Mouse (Mus musculus) layer of hippocampus, adult 9-10 months (tissue): ENCODE data around the gene G6pc.
"Not testable (repeated sequence)": the region's sequence is repeated elsewhere in the genome, so short reads cannot be mapped to it uniquely, and the experiment has no call there.

Source experiments
- DNase-seq: peaks from one replicate; pipeline ENCODE4 v3.0.0; 2022; ENCODE audit warnings: low spot score

G6pc gene

DNA sequence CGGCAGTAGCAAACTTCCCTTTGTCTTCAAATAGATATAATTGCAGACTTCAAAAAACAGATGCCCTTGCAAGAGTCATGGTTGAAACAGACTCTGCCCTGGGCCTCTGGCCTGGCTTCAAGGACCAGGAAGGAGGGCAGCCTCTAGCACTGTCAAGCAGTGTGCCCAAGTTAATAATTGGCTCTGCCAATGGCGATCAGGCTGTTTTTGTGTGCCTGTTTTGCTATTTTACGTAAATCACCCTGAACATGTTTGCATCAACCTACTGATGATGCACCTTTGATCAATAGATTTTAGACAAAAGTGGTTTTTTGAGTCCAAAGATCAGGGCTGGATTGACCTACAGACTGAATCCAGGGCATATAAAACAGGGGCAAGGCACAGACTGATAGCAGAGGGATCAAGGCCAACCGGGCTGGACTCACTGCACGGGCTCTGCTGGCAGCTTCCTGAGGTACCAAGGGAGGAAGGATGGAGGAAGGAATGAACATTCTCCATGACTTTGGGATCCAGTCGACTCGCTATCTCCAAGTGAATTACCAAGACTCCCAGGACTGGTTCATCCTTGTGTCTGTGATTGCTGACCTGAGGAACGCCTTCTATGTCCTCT is at the start of gene G6pc:
Gene G6pc (plus strand): TSS at position 236 of the 610 bp plus-strand sequence.
- DNase-seq, result no peak

DNA sequence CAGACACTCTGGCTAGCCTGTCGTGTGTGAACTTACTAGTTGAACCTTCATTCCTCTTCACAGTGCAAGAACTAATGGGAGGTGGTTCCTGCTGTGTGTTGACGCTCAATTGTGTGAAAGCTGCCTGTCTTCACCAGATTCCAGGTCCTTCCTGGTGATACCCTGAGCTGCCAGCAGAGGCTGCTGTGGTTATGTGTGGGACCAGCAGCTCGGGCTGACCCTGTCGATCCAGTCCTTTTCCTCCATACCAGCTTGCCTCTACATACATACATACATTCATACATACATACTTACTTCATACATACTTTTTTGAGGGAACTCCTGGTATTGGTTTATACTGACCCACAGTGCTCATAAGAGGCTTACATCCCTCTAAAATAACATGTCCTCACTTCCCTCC is 43.8 kb upstream of the G6pc start:
- DNase-seq, result peak; percentile 54

GRCm38 (mm10) chr11:101324763-101325162 is 42.6 kb upstream of the G6pc start, which contains the start of gene Aoc2:
Gene Aoc2, plus strand, starts transcription at chr11:101325063.
- no peak for DNase-seq

DNA sequence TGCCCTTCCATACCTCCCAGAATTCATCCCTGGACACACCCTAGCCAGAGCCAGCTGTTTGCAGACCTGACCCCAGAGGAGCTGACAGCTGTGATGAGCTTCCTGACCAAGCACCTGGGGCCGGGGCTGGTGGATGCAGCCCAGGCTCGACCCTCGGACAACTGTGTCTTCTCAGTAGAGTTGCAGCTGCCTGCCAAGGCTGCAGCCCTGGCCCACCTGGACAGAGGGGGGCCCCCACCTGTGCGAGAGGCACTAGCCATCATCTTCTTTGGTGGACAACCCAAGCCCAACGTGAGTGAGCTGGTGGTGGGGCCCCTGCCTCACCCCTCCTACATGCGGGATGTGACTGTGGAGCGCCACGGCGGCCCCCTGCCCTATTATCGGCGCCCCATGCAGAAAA is 42.2 kb upstream of the G6pc start:
- DNase-seq, result not testable (repeated sequence)

DNA sequence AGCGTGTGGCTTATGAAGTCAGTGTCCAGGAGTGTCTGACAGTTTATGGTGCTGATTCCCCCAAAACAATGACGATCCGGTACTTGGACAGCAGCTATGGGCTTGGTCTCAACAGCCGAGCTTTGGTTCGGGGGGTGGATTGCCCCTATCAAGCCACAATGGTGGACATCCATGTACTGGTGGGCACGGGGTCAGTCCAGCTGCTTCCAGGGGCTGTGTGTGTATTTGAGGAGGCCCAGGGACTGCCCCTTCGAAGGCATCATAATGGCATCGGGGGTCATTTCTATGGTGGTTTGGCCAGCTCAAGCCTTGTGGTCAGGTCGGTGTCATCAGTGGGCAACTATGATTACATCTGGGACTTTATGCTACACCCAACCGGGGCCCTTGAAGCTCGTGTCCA is 41.2 kb upstream of the G6pc start:
- no peak for DNase-seq

- no peak for DNase-seq
Measured at GRCm38 (mm10) chr11:101327311-101327710, 40.0 kb upstream of the G6pc start.

GRCm38 (mm10) chr11:101328941-101329635 is 38.3 kb upstream of the G6pc start:
- no peak for DNase-seq

DNA sequence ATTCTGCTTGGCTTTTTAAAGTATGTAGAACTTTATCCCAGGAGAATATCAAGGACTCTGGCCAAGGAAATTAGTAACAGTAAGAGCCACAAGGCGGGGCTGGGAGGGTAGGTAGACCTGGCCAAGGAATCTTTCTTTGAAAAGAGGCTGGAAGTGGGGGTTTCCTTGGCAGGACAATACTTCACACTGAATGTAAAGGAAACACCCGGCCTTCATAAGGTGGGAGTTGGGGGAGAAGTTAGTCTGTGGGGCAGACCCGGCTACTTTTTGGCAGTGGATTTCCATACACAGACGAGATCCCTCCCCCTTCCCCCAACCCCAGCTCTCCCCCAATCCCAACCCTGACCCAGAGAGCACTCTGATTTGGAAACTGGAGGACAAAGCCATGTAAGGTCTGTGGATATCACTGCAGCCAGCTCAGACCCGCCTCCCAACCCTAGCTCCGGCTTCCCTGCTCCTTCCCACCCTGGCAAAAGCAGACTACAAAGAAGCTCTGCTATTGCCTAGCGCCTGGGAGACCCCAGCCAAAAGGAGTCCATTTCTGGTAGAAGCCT is 36.9 kb upstream of the G6pc start, which contains the start of gene Aoc3:
Gene Aoc3 (plus strand): TSS at position 235 of the 554 bp plus-strand sequence.
- DNase-seq, result no peak

DNA sequence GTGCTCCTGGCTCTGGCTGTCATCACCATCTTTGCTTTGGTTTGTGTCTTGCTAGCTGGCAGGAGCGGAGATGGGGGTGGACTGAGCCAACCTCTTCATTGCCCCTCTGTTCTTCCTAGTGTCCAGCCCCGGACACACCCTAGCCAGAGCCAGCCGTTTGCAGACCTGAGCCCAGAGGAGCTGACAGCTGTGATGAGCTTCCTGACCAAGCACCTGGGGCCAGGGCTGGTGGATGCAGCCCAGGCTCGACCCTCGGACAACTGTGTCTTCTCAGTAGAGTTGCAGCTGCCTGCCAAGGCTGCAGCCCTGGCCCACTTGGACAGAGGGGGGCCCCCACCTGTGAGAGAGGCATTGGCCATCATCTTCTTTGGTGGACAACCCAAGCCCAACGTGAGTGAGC is 36.4 kb upstream of the G6pc start:
- not testable (repeated sequence) for DNase-seq

- no peak for DNase-seq
Measured at GRCm38 (mm10) chr11:101332537-101332936, 34.8 kb upstream of the G6pc start.

DNA sequence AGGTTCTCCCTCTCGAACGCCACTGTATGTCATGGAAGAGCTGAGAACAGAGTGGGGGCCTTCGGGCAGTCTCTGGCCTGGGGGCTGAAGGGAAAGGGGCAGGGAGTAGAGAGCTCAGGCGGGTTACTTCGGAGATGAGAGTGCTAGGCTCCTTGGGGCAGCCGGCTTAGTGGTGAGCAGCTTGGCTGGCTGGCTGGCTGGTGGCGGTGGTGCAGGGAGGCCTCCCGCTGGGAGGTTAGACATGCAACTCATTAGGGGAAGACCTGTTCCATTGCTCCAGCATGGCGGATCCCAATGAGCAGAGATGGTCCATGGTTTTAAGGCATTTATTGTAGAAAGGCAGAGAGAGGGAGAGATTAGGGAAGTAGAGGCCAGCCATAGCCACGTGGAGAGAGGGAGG is 33.3 kb upstream of the G6pc start:
- DNase-seq, result no peak

GRCm38 (mm10) chr11:101334516-101334915 is 32.8 kb upstream of the G6pc start:
- DNase-seq, result no peak

GRCm38 (mm10) chr11:101335685-101336084 is 31.7 kb upstream of the G6pc start:
- no peak for DNase-seq

DNA sequence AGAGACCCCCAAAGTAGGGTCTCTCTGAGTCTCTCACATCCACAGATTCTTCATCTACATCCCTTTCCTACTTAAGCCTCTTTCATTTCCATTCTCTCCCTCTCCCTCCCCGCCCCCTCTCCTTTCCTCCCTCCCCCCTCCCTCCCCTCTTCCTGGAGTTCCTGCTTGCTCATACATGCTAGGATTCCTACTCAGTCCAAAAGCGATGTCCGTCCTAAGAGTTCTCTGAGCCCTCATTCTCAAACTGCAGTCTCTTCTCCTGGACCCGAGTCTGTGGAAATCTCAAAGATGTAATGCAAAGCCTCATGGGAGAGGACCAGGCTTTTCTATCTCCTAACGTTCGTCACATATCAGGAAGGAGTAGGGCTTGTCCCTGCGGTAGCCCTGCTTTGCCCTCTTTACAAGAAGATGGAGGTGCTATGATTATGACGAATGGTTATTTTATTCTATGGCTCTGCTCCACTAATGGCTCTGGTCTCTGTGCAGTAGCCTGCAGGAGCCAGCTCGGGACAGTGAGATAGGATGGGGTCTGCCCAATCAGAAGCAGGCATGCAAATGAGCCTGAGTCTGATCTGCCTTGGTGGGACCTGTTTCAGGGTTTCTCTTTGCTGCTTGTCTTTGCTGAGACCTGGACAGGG is 29.1 kb upstream of the G6pc start:
- DNase-seq, result no peak

DNA sequence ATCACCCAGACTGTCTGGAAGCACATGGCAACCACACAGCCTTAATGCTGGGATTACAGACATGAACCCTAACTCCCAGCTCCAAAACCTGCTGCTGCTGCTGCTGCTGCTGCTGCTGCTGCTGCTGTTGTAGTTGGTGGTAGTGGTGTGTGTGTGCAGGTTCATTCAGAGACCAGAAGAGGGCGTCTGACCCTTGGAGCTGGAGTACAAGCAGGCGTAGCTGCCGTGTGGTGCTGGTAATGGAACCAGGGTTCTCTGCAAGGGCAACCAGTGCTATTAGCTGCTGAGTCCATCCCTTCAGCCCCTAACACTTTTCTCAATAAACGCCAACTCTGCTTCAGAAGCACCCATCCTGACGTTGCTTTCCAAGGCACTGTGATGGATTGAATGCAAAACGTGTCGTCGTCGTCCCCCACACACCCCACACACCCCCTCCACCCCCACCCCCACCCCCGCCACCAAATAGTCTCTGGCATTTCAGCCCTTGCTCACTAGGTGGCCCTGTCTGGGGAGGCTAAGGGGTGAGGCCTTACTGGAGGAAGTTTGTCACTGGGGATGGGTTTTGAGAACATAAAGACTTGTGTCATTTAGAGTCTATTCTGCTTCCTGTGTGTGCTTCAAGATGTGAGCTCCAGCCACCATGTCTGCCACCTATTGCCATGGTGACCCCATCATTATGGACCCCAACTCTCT is 20.1 kb upstream of the G6pc start:
- DNase-seq, result no peak

DNA sequence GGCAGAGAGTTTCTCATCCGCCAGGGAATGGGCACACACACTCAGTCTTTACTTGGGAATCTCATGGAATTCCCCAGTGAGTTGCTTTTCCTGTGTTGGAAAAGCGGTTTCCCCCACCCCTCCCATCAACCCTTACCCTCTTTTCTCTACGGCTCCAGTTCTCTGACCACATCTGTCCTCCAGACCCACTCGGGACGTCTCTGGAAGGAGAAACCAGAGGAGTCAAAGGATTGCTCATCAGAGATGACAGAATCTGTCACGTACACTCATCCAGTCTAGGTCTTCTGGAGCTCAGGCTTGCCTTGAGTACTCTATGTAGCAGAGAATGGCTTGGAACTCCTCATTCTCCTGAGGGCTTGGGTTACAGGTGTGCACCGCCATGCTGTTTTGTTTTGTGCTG is 18.6 kb upstream of the G6pc start:
- DNase-seq, result no peak

- no peak for DNase-seq
Measured at GRCm38 (mm10) chr11:101349216-101349615, 18.1 kb upstream of the G6pc start.

- no peak for DNase-seq
Measured at GRCm38 (mm10) chr11:101351100-101351720, 16.2 kb upstream of the G6pc start.

DNA sequence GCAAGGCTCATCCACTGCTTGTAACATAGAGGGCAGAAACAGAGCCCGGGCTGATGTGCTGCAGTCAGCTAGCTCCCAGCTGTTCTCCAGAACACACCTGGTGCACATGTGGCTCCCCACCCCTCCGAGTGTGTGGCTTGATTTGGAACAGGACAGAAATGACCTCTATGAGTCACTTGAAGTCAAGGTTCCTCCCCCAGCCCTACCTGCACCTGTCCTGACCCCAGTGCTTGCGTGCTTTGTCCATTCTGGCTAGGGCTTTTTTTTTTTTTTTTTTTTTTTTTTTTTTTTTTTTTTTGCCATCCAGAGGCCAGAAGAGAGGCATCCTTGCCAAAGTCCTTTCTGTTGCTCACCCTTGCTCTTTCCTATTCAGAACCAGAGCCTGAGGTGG is 15.6 kb upstream of the G6pc start:
- DNase-seq, result no peak

DNA sequence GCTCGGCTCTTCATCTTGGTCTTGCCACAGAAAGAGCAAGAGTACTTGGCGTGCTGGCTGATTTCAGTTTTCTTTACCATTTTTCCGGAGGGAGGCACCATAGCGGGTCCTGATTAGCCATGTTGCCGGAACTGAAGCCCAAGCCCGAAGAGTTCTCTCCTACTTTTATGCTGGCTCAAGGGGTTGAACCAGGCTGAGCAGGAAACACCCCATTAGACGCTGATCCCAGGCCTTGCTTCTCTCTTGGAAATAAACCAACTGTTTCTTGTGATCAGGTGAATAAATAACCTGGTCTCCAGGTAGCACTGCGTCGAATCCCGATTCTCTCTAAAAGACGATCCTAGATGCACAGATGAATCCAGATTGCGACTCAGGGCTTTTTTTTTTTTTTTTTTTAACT is 13.9 kb upstream of the G6pc start:
- DNase-seq, result no peak

DNA sequence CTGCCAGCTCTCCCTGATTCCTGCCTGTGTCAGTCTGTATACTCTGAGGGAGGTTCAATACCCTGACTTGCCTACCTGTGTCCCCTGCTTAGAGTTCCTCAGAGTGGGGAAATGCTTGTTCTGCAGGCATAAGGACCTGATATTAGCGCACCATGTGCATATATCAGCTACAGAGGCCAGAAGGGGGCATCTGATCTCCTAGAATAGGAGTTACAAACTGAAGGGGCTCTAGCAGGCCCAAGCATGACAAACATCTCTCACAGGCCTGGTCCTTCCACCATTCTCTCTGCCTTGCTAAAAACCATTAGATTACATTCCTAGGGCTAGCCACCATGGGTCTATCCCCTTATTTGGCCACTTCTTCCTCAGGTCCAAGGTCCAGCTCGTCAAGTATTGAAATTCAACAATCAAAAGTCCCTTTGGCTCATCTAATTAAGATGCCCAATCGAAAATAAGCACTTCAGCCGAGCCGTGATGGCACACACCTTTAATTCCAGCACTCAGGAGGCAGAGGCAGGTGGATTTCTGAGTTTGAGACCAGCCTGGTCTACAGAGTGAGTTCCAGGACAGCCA is 12.8 kb upstream of the G6pc start:
- DNase-seq, result no peak

DNA sequence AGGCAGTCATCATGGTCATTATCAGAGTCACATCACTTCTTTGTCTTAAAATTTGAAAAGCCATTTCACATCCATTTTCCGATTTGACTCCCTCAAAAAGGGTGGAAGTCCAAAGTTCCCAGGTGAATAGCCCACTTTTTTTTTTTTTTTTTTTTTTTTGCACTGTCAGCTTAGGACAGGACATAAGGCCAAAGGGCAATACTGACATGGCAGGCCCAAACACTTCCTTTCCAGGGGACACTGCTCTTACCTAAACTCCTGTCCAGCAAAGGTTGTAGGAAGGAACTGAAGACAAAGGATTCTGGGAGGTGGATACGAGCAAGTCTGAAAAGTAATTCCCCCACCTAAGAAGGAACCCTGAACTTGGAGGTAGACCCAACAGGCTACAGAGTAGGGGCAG is 11.4 kb upstream of the G6pc start:
- DNase-seq, result no peak
